Mouse (Mus musculus) thymus, adult 2 months (tissue): Measurements from ENCODE around the gene Sp110.
"Not testable (repeated sequence)": the region's sequence is repeated elsewhere in the genome, so short reads cannot be mapped to it uniquely, and the experiment has no call there.

Source experiments
- CTCF ChIP-seq: fragments of 200-500 bp; IDR thresholded peaks from 2 replicates; pipeline ENCODE4 v1.5.1; 2012; ENCODE audit warnings: mild to moderate bottlenecking, control low read depth, low read length, moderate library complexity, borderline replicate concordance; ENCODE audit not compliant: control insufficient read depth, poor library complexity, insufficient read depth; ENCODE audit errors: extremely low read depth
- POLR2A ChIP-seq: fragments of 200-500 bp; IDR thresholded peaks from 2 replicates; pipeline ENCODE4 v1.6.1; 2012; ENCODE audit warnings: mild to moderate bottlenecking, low read length, control low read depth, moderate library complexity; ENCODE audit not compliant: control insufficient read depth, poor library complexity, insufficient read depth; ENCODE audit errors: extremely low read depth

DNA sequence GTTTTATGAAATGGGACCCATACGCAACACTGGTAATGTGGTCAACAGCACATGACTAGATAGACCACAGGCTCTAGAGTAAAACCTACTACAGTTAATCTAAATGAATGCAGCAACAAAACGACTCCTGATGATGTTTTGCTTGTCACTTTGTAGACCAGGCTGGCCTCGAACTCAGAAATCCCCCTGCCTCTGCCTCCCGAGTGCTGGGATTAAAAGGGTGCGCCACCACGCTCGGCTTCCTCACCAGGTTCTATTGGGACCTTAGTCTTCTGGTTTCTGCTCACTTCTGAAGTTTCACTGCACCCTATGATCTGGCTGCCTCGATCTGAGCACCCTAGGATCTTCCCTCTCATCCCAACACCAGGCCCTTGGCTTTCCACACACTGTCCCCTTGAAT, 6.1 kb downstream of the Sp110 start:
- not testable (repeated sequence) for TF ChIP-seq POLR2A, CTCF
